Mouse (Mus musculus): ENCODE measurements at regions not wholly inside any gene's neighbourhood (a gene's known extent, or its start where the extent isn't known, plus 50 kb on each side); places are given as distances from the start of the nearest gene placed in this dataset.

GRCm38 (mm10) chr1:27298586-27298985 lies 611.3 kb upstream of the 4931408C20Rik start:
- Histone ChIP-seq H3K36me3 (no peaks in the 10 kb centered on the region), H3K27ac (no peak overlapping the region), H3K9me3 (no peaks in the 10 kb centered on the region), H3K4me2 (no peak overlapping the region), H3K4me3 (no peak overlapping the region), H3K9ac (no peak overlapping the region), H3K4me1 (no peaks in the 10 kb centered on the region), H3K27me3 (no peaks in the 10 kb centered on the region)
- no peak for ATAC-seq (ENCODE audit: insufficient number of reproducible peaks, insufficient read depth, low FRiP score, low TSS enrichment, low read depth)
- WGBS = 61% methylated on average over 1 of the region's 1 CpGs

GRCm38 (mm10) chr1:27264923-27265322 lies 577.7 kb upstream of the 4931408C20Rik start:
- Histone ChIP-seq H3K9ac (no peak overlapping the region), H3K9me3 (no peaks in the 10 kb centered on the region), H3K27me3 (no peaks in the 10 kb centered on the region), H3K36me3 (no peaks in the 10 kb centered on the region), H3K27ac (no peak overlapping the region), H3K4me1 (no peaks in the 10 kb centered on the region), H3K4me3 (no peak overlapping the region), H3K4me2 (no peak overlapping the region)
- ATAC-seq (ENCODE audit: insufficient number of reproducible peaks, insufficient read depth, low FRiP score, low TSS enrichment, low read depth) = no peak
- WGBS = 77% methylated on average over 1 of the region's 1 CpGs

GRCm38 (mm10) chr1:27261159-27261558 lies 573.9 kb upstream of the 4931408C20Rik start:
- H3K4me3 ChIP-seq = no peak overlapping the region
- 0 out of 2 replicates have a peak, but pooled peaks have one; percentile 52 for ATAC-seq (ENCODE audit: insufficient number of reproducible peaks, insufficient read depth, low FRiP score, low TSS enrichment, low read depth)
- no peak overlapping the region for H3K9ac ChIP-seq
- no peaks in the 10 kb centered on the region for H3K4me1 ChIP-seq
- no peaks in the 10 kb centered on the region for H3K27me3 ChIP-seq
- no peaks in the 10 kb centered on the region for H3K9me3 ChIP-seq
- H3K4me2 ChIP-seq = no peak overlapping the region
- H3K36me3 ChIP-seq = no peaks in the 10 kb centered on the region
- 54% methylated on average over 3 of the region's 3 CpGs for WGBS
- no peak overlapping the region for H3K27ac ChIP-seq

Measured in embryonic facial prominence, embryonic 13.5 days (tissue).